Mouse (Mus musculus) gastrocnemius, adult 2 months (tissue): Measurements from ENCODE around the gene Hsd3b7. TPM values are rescaled to one million over a fixed set of nuclear protein-coding genes. Genes with fewer than 3 reads are reported as not detected.

Experiments
- DNase-seq: peaks from one replicate; pipeline ENCODE4 v3.0.0; 2022
- H3K27ac ChIP-seq: fragments of 200-600 bp; 2 replicates; pipeline ENCODE4 v1.8.1; 2022; ENCODE audit warnings: mild to moderate bottlenecking
- H3K4me3 ChIP-seq: fragments of 200-600 bp; 2 replicates; pipeline ENCODE4 v1.8.1; 2022; ENCODE audit warnings: mild to moderate bottlenecking, moderate library complexity
- CTCF ChIP-seq: fragments of 200-600 bp; IDR thresholded peaks from 2 replicates; pipeline ENCODE4 v1.8.1; 2022; ENCODE audit warnings: antibody characterized with exemption, mild to moderate bottlenecking, moderate library complexity
- intact Hi-C: fragments of 180-260 bp; cut with DNase I; formaldehyde crosslinking; loops from one replicate; pipeline ENCODE4 v1.15.1; 2025
- long read RNA-seq, 2 experiments: library from polyadenylated mRNA; stranded (forward); transcript quantifications; one replicate each; pipeline ENCODE4 v2.0.0; 2021
- total RNA-seq, 2 experiments: library from RNA; stranded (reverse); gene quantifications; 2 replicates each; pipeline ENCODE4 v1.2.3; 2021

Gene Hsd3b7
- total RNA-seq: 1 to 10 TPM; 4.7 to 6.2 TPM
- long read RNA-seq, experiment 1, partial matches to known transcripts: 1 of 9 reads
- long read RNA-seq, experiment 1, other reads (novel, unspliced or antisense): 1 of 9 reads
- long read RNA-seq, experiment 2, partial matches to known transcripts: 1 of 6 reads
- long read RNA-seq, experiment 2, other reads (novel, unspliced or antisense): 2 of 6 reads

DNA sequence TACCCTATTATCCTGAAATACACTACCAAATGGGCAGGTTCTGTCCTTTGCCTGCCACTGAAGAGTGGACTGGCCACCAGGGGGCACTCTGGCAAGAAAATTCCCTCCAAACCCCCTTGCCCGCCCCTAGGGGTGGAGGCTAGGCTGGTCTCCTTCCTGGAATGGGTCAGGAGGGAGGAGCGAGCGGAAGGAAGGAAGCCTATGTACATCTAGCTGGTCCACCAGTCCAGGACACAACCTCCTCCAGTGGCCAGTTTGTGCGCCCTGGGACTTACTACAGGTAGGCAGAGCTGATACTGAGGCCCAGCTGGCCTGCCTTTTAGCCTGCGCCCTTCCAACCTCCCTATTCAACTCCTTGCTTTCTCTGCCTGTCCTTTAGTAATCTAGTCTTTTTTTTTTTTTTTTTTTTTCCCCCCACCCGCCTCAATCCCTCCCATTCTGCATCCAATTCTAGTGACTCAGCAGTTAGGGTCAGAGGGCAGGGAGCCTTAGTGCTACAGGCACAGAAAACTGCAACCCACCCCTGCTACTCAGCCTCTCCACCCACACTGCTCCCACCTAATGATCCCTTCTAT lies at the start of gene Hsd3b7:
Gene Hsd3b7, plus strand, starts transcription at position 170 of the 575 bp plus-strand sequence.
- TF ChIP-seq CTCF: peak; percentile 99
- H3K4me3 ChIP-seq: peak within 1 kb of the TSS; percentile 72
- intact Hi-C loops: loop anchor here (1.0 to 5.0 kb wide), 3 partner anchors 42 to 135 kb away; no protein-coding TSS in a partner anchor
- DNase-seq: peak; percentile 95
- H3K27ac ChIP-seq: peak within 1 kb of the TSS; percentile 88

DNA sequence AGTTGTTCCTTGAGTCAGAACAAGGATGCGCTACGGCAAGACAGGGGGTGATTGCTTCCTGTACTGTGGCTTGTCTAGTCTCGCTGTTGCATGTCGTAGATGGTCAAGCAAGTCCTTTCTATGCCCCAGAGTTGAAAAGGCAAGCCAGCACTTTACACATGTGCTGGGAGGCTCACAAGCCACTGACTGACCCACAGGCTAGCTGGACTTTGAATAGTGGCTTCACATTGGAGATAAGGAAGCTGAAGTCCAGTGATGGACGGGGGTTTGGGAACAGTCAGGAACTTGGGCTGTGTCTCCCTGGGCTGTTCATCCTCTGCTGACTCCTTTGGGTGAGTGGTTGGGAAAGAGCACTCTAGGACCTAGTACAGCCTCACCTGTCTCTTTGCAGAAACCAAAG lies 48.8 kb upstream of the Hsd3b7 start:
- DNase-seq: no peak

DNA sequence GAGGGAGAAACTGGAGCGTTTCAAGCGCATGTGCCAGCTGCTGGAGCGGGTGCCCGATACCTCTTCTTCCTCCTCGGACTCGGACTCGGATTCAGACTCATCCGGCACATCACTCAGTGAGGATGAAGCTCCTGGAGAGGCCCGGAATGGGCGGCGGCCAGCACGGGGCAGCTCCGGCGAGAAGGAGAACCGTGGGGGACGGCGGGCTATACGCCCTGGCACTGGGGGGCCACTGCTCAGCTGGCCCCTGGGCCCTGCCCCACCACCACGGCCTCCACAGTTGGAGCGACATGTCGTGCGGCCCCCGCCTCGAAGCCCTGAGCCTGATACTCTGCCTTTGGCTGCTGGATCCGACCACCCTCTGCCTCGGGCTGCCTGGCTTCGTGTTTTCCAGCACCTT lies 48.3 kb upstream of the Hsd3b7 start:
- Histone ChIP-seq H3K27ac (no peak overlapping the region), H3K4me3 (no peak overlapping the region)
- intact Hi-C loops: no loop called here
- no peak for TF ChIP-seq CTCF
- no peak for DNase-seq

More for the DNA sequence above, 48.8 kb upstream of the Hsd3b7 start:
- Histone ChIP-seq H3K27ac (no peak overlapping the region), H3K4me3 (no peak overlapping the region)
- intact Hi-C loops: no loop called here
- no peak for TF ChIP-seq CTCF

DNA sequence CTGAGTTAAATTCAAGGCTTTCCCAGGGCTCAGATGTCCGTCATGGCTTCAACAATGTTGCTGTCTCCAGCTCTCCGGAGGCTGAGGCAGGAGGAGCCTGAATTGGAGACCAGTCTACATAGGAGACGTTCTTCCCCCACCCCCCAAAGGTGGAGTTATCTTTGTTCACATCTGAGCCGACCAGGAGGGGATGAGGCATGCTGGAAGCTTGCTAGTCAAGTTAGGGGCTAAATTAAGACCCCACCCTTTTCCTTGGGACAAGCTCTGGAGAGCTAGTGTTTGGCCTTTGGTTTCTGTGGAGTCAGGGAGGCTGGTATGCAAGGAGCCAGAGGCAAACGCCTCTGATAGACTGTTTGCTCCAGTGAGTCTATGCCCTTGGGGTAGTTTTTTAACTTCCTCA lies 47.2 kb upstream of the Hsd3b7 start:
- Histone ChIP-seq H3K27ac (no peak overlapping the region), H3K4me3 (no peak overlapping the region)
- intact Hi-C loops: no loop called here
- TF ChIP-seq CTCF: no peak
- no peak for DNase-seq

DNA sequence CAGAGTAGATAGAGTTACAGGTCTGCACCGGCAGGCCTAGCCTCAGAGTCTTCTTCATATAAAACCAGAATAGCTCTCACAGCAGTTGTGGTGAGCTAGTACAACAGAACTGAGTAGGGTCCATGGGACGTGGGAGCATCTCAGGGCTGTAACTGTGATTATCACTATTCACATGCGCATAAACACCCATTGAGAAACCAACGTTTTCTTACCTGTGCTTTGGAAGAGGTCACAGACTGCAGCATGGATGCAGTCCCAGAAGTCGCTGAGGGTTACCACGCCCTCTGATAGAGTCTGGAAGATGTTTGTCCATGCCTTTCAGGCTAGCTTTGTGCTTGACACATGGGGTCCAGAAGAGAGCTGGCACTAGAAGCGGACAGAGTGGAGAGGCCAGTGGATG lies 46.7 kb upstream of the Hsd3b7 start:
- Histone ChIP-seq H3K4me3 (no peak overlapping the region), H3K27ac (no peak overlapping the region)
- DNase-seq: no peak
- intact Hi-C loops: no loop called here
- no peak for TF ChIP-seq CTCF

DNA sequence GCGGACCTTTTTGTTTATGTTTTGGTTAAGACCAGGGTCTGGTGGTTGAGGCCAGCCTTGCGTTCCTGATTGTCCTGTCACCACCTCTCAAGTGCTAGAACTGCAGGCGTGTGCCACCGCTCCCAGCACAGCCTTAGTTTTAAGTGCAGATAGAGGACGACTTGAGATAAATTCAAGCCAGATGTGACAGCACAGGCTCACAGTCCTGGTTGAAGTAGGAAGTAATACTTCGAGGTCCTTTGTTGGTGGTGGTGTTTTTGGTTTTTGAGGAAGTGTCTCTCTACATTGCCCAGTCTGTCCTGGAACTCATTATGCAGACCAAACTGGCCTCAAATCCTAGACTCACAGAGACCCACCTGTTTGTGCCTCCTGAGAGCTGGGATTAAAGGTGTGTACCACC lies 40.7 kb upstream of the Hsd3b7 start:
- Histone ChIP-seq H3K27ac (no peak overlapping the region), H3K4me3 (no peak overlapping the region)
- TF ChIP-seq CTCF: no peak
- DNase-seq: no peak
- intact Hi-C loops: no loop called here

DNA sequence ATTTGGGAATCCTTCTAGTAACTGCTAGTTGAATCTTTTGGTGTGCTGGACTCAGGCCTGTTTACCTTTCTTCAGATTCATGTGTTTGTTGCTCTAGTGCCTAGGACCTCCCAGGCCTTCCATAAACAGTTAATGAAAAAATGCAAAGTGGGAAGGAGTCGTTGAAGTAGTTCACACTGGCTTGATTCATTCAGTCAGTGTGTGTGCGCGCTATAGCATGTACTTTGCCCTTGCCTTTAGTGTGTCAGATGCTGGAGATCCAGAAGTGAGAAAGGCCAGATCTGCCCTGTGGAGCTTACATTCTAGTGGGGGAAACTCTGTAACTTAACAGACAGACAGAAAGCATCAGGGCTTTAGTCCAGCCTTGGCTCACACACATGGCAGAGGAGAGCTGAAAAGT lies 39.9 kb upstream of the Hsd3b7 start:
- no peak overlapping the region for H3K27ac ChIP-seq
- intact Hi-C loops: no loop called here
- H3K4me3 ChIP-seq: no peak overlapping the region
- TF ChIP-seq CTCF: no peak
- DNase-seq: no peak

DNA sequence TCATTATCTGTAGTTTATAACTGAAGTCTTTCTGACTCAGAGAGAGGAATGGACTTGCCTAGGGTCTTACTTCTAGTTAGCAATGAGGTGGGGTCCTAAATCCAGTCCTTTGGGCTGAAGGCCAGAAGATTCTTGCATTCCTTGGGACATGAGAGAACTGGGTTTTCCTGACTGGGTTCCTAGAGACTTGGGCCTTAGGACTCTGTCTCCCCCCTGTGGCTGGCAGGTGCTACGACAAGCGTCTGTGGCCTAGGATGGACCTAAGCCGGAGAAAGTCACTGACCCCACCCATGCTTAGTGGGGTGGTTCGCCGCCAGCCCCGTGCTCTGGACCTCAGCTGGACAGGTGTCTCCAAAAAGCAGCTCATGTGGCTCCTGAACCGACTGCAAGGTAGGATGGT lies 39.4 kb upstream of the Hsd3b7 start:
- no peak overlapping the region for H3K27ac ChIP-seq
- intact Hi-C loops: loop anchor here (1.0 kb wide), 1 partner anchor 86 kb away; no protein-coding TSS in a partner anchor
- TF ChIP-seq CTCF: no peak; the same call in none of the 2 replicates
- DNase-seq: peak; percentile 79
- H3K4me3 ChIP-seq: no peak overlapping the region

DNA sequence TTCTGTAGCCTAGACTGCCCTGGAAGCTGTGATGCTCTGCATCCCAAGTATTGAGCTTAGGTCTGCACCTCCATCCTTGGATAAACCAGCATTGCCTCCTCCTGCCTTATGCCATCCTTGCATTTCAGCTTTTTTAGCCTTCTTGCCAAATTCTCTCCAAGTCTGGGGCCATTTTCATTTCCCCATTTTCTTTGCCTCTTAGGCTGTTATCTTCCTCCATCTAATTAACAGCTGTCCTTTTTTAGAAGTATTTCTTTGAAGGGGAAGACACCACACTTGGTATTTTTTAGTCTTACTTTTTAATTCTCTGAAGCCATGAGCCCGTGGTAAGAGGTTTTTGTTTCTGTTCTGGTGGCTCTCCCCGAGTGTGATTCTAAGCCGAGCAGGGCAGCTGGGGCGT lies 36.8 kb upstream of the Hsd3b7 start:
- intact Hi-C loops: no loop called here
- no peak for DNase-seq
- no peak overlapping the region for H3K4me3 ChIP-seq
- TF ChIP-seq CTCF: no peak
- no peak overlapping the region for H3K27ac ChIP-seq

DNA sequence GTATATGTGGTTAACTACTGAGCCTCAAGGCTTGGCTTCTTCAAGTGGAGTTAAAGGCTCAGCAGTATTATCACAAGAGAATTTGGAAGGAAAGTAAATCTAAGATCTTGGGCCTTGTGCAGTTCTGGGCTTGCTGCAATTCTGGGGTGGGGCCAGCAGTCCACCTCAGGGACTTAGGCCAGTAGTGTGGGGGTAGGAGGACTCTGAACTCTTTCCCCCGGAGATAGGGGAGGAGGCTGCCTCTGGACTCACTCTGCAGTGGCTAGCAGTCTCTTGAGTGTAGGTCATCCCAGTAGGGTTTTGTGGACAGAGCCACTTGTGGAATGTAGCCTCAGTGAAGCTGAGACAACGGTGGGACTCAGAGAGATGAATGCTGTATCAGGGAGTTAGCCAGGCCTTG lies 34.6 kb upstream of the Hsd3b7 start:
- no peak for DNase-seq
- Histone ChIP-seq H3K4me3 (no peak overlapping the region), H3K27ac (no peak overlapping the region)
- intact Hi-C loops: no loop called here
- no peak for TF ChIP-seq CTCF

DNA sequence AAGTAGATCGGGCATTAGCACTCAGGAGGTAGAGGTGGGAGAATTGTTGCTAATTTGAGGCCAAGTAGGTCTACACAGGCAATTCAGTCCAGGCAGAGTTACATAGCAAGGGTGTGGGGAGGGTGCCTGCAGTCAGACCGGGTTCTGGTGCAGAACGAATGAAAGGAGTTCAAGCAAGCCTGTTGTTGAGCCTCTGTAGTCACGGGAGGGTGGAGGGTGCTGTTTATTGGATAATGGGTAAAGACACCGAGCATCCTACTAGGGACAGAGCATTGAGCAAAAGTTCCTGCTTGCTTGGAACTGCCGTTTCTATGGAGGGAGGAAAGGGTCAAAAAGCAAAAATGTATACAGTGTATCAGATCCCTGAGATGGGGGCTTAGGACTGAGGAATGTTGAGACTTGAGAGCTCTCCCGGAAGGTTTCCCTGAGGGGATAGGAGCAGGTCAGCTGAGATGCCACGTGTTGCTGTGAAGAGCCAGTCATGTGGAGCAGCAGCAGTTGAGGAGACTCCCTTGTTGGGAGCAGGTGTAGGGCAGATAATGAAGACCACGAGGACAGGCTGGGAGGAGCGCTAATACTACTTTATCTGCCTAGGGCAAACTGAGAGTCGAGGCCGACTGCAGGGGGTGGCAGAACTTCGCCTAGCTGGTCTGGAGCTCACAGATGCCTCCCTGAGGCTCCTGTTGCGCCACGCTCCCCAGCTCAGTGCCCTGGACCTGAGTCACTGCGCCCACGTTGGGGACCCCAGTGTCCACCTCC lies 33.4 kb upstream of the Hsd3b7 start:
- no peak for DNase-seq
- intact Hi-C loops: no loop called here
- no peak overlapping the region for H3K27ac ChIP-seq

DNA sequence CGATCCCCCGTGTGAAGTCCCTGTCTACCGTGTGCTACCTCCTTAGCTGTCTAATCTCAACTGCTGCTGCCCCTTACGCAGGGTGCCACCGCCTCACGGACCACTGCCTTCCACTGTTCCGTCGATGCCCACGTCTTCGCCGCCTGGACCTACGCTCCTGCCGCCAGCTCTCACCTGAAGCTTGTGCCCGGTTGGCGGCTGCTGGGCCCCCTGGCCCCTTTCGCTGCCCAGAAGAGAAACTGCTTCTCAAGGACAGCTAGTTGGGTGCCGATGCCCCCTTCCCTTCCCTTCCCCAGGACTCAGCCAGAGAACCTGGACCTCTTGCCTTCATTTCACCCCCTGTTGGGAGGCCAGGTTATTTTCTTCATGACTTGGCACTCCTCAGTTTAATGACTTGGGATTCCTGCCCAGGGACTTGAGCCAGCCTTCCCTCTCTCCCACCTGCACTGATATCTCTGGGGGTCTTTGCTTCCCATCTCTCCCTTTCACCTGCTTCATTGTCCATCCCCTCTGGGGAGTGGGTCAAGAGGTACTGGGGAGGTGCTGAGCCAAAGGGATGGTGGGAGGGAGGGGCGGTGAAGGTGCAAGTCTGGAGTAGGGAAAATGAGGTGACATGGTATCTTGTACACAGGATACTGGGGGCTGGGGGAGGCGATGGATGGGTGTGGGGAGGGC lies 32.6 kb upstream of the Hsd3b7 start:
- H3K4me3 ChIP-seq: no peak overlapping the region
- H3K27ac ChIP-seq: no peak overlapping the region
- no peak for DNase-seq
- intact Hi-C loops: no loop called here
- no peak for TF ChIP-seq CTCF

More for the DNA sequence above, 33.4 kb upstream of the Hsd3b7 start:
- no peak for TF ChIP-seq CTCF
- no peak overlapping the region for H3K4me3 ChIP-seq
